Mouse (Mus musculus): ENCODE results near the gene Large1. TPM values are rescaled to one million over a fixed set of nuclear protein-coding genes. Genes with fewer than 3 reads are reported as not detected.

The Large1 gene
- polyA plus RNA-seq, 1 experiment from 2014 or later, result 6.6 TPM

GRCm38 (mm10) chr8:73312714-73313607 lies 40.4 kb downstream of the Large1 start:
- 84% methylated on average over 8 of the region's 8 CpGs for WGBS
- H3K27me3 ChIP-seq (ENCODE audit: control insufficient read depth, insufficient read depth, low read length), result no peaks in the 10 kb centered on the region
- H3K9me3 ChIP-seq (ENCODE audit: control insufficient read depth, low read length), result no peaks in the 10 kb centered on the region
- H3K4me1 ChIP-seq (ENCODE audit: control insufficient read depth, insufficient read depth, low read length), result no peaks in the 10 kb centered on the region
- no peak for ATAC-seq (ENCODE audit: insufficient number of reproducible peaks, low FRiP score, low TSS enrichment, low read depth)
- H3K4me3 ChIP-seq (ENCODE audit: low read depth, low read length), result no peak overlapping the region
- no peaks in the 10 kb centered on the region for H3K36me3 ChIP-seq (ENCODE audit: control insufficient read depth, insufficient read depth, low read length)
- H3K9ac ChIP-seq (ENCODE audit: low read length), result no peak overlapping the region
- H3K27ac ChIP-seq (replicated peaks; ENCODE audit: low read depth, low read length), result no peak overlapping the region
- no peak for DNase-seq (ENCODE audit: low spot score)
- H3K4me2 ChIP-seq (ENCODE audit: low read depth, severe bottlenecking), result no peak overlapping the region

GRCm38 (mm10) chr8:73310471-73310870 lies 42.9 kb downstream of the Large1 start:
- H3K4me1 ChIP-seq (ENCODE audit: control insufficient read depth, insufficient read depth, low read length), result no peaks in the 10 kb centered on the region
- no peak overlapping the region for H3K27ac ChIP-seq (replicated peaks; ENCODE audit: low read depth, low read length)
- WGBS, result 92% methylated on average over 1 of the region's 1 CpGs
- no peak overlapping the region for H3K9ac ChIP-seq (ENCODE audit: low read length)
- H3K36me3 ChIP-seq (ENCODE audit: control insufficient read depth, insufficient read depth, low read length), result no peaks in the 10 kb centered on the region
- H3K4me2 ChIP-seq (ENCODE audit: low read depth, severe bottlenecking), result no peak overlapping the region
- no peaks in the 10 kb centered on the region for H3K9me3 ChIP-seq (ENCODE audit: control insufficient read depth, low read length)
- H3K27me3 ChIP-seq (ENCODE audit: control insufficient read depth, insufficient read depth, low read length), result no peaks in the 10 kb centered on the region
- ATAC-seq (ENCODE audit: insufficient number of reproducible peaks, low FRiP score, low TSS enrichment, low read depth) (no peak), DNase-seq (ENCODE audit: low spot score) (no peak)
- no peak overlapping the region for H3K4me3 ChIP-seq (ENCODE audit: low read depth, low read length)

GRCm38 (mm10) chr8:73310036-73310435 lies 43.3 kb downstream of the Large1 start:
- no peaks in the 10 kb centered on the region for H3K36me3 ChIP-seq (ENCODE audit: control insufficient read depth, insufficient read depth, low read length)
- H3K4me2 ChIP-seq (ENCODE audit: low read depth, severe bottlenecking), result no peak overlapping the region
- DNase-seq (ENCODE audit: low spot score), result no peak
- H3K9ac ChIP-seq (ENCODE audit: low read length), result no peak overlapping the region
- H3K27me3 ChIP-seq (ENCODE audit: control insufficient read depth, insufficient read depth, low read length), result no peaks in the 10 kb centered on the region
- H3K4me1 ChIP-seq (ENCODE audit: control insufficient read depth, insufficient read depth, low read length), result no peaks in the 10 kb centered on the region
- no peak overlapping the region for H3K4me3 ChIP-seq (ENCODE audit: low read depth, low read length)
- H3K9me3 ChIP-seq (ENCODE audit: control insufficient read depth, low read length), result no peaks in the 10 kb centered on the region
- ATAC-seq (ENCODE audit: insufficient number of reproducible peaks, low FRiP score, low TSS enrichment, low read depth), result no peak
- H3K27ac ChIP-seq (replicated peaks; ENCODE audit: low read depth, low read length), result no peak overlapping the region

GRCm38 (mm10) chr8:73303907-73304306 lies 49.4 kb downstream of the Large1 start:
- no peak overlapping the region for H3K4me3 ChIP-seq (ENCODE audit: low read depth, low read length)

GRCm38 (mm10) chr8:73302947-73303346 lies 50.4 kb downstream of the Large1 start:
- ATAC-seq (ENCODE audit: insufficient number of reproducible peaks, low FRiP score, low TSS enrichment, low read depth) (no peak), DNase-seq (ENCODE audit: low spot score) (no peak)
- WGBS, result 88% methylated on average over 3 of the region's 3 CpGs
- no peaks in the 10 kb centered on the region for H3K27me3 ChIP-seq (ENCODE audit: control insufficient read depth, insufficient read depth, low read length)
- no peak overlapping the region for H3K9ac ChIP-seq (ENCODE audit: low read length)
- no peaks in the 10 kb centered on the region for H3K36me3 ChIP-seq (ENCODE audit: control insufficient read depth, insufficient read depth, low read length)
- H3K4me3 ChIP-seq (ENCODE audit: low read depth, low read length), result no peak overlapping the region
- H3K9me3 ChIP-seq (ENCODE audit: control insufficient read depth, low read length), result no peaks in the 10 kb centered on the region
- H3K27ac ChIP-seq (replicated peaks; ENCODE audit: low read depth, low read length), result no peak overlapping the region
- no peak overlapping the region for H3K4me2 ChIP-seq (ENCODE audit: low read depth, severe bottlenecking)
- no peaks in the 10 kb centered on the region for H3K4me1 ChIP-seq (ENCODE audit: control insufficient read depth, insufficient read depth, low read length)

More at GRCm38 (mm10) chr8:73303907-73304306, 49.4 kb downstream of the Large1 start:
- Histone ChIP-seq H3K9ac (ENCODE audit: low read length) (no peak overlapping the region), H3K4me2 (ENCODE audit: low read depth, severe bottlenecking) (no peak overlapping the region), H3K27me3 (ENCODE audit: control insufficient read depth, insufficient read depth, low read length) (no peaks in the 10 kb centered on the region), H3K4me1 (ENCODE audit: control insufficient read depth, insufficient read depth, low read length) (no peaks in the 10 kb centered on the region), H3K27ac (replicated peaks; ENCODE audit: low read depth, low read length) (no peak overlapping the region), H3K9me3 (ENCODE audit: control insufficient read depth, low read length) (no peaks in the 10 kb centered on the region), H3K36me3 (ENCODE audit: control insufficient read depth, insufficient read depth, low read length) (no peaks in the 10 kb centered on the region)
- DNase-seq (ENCODE audit: low spot score) (no peak), ATAC-seq (ENCODE audit: insufficient number of reproducible peaks, low FRiP score, low TSS enrichment, low read depth) (no peak)
- WGBS, result 84% methylated on average over 4 of the region's 4 CpGs

- Histone ChIP-seq H3K9ac (ENCODE audit: low read length) (no peak overlapping the region), H3K27me3 (ENCODE audit: control insufficient read depth, insufficient read depth, low read length) (no peaks in the 10 kb centered on the region), H3K9me3 (ENCODE audit: control insufficient read depth, low read length) (no peaks in the 10 kb centered on the region), H3K4me3 (ENCODE audit: low read depth, low read length) (no peak overlapping the region), H3K4me1 (ENCODE audit: control insufficient read depth, insufficient read depth, low read length) (no peaks in the 10 kb centered on the region), H3K36me3 (ENCODE audit: control insufficient read depth, insufficient read depth, low read length) (no peaks in the 10 kb centered on the region), H3K27ac (replicated peaks; ENCODE audit: low read depth, low read length) (no peak overlapping the region), H3K4me2 (ENCODE audit: low read depth, severe bottlenecking) (no peak overlapping the region)
- DNase-seq (ENCODE audit: low spot score) (no peak), ATAC-seq (ENCODE audit: insufficient number of reproducible peaks, low FRiP score, low TSS enrichment, low read depth) (no peak)
These were observed 57.8 kb downstream of the Large1 start for GRCm38 (mm10) chr8:73295531-73295930.

GRCm38 (mm10) chr8:73293655-73294054 lies 59.7 kb downstream of the Large1 start:
- H3K4me1 ChIP-seq (ENCODE audit: control insufficient read depth, insufficient read depth, low read length), result no peaks in the 10 kb centered on the region
- no peaks in the 10 kb centered on the region for H3K36me3 ChIP-seq (ENCODE audit: control insufficient read depth, insufficient read depth, low read length)
- no peak overlapping the region for H3K4me2 ChIP-seq (ENCODE audit: low read depth, severe bottlenecking)
- no peak overlapping the region for H3K4me3 ChIP-seq (ENCODE audit: low read depth, low read length)
- WGBS, result 83% methylated on average over 2 of the region's 2 CpGs
- ATAC-seq (ENCODE audit: insufficient number of reproducible peaks, low FRiP score, low TSS enrichment, low read depth) (no peak), DNase-seq (ENCODE audit: low spot score) (no peak)
- no peak overlapping the region for H3K27ac ChIP-seq (replicated peaks; ENCODE audit: low read depth, low read length)
- no peaks in the 10 kb centered on the region for H3K9me3 ChIP-seq (ENCODE audit: control insufficient read depth, low read length)
- H3K9ac ChIP-seq (ENCODE audit: low read length), result no peak overlapping the region
- no peaks in the 10 kb centered on the region for H3K27me3 ChIP-seq (ENCODE audit: control insufficient read depth, insufficient read depth, low read length)

GRCm38 (mm10) chr8:73291630-73292029 lies 61.7 kb downstream of the Large1 start:
- ATAC-seq (ENCODE audit: insufficient number of reproducible peaks, low FRiP score, low TSS enrichment, low read depth) (no peak), DNase-seq (ENCODE audit: low spot score) (no peak)
- 82% methylated on average over 2 of the region's 2 CpGs for WGBS
- Histone ChIP-seq H3K27ac (replicated peaks; ENCODE audit: low read depth, low read length) (no peak overlapping the region), H3K4me2 (ENCODE audit: low read depth, severe bottlenecking) (no peak overlapping the region), H3K4me1 (ENCODE audit: control insufficient read depth, insufficient read depth, low read length) (no peaks in the 10 kb centered on the region), H3K27me3 (ENCODE audit: control insufficient read depth, insufficient read depth, low read length) (no peaks in the 10 kb centered on the region), H3K36me3 (ENCODE audit: control insufficient read depth, insufficient read depth, low read length) (no peaks in the 10 kb centered on the region), H3K9ac (ENCODE audit: low read length) (no peak overlapping the region), H3K4me3 (ENCODE audit: low read depth, low read length) (no peak overlapping the region), H3K9me3 (ENCODE audit: control insufficient read depth, low read length) (no peaks in the 10 kb centered on the region)

GRCm38 (mm10) chr8:73290636-73291035 lies 62.7 kb downstream of the Large1 start:
- Histone ChIP-seq H3K27ac (replicated peaks; ENCODE audit: low read depth, low read length) (no peak overlapping the region), H3K4me2 (ENCODE audit: low read depth, severe bottlenecking) (no peak overlapping the region), H3K4me1 (ENCODE audit: control insufficient read depth, insufficient read depth, low read length) (no peaks in the 10 kb centered on the region), H3K36me3 (ENCODE audit: control insufficient read depth, insufficient read depth, low read length) (no peaks in the 10 kb centered on the region), H3K27me3 (ENCODE audit: control insufficient read depth, insufficient read depth, low read length) (no peaks in the 10 kb centered on the region), H3K4me3 (ENCODE audit: low read depth, low read length) (no peak overlapping the region), H3K9me3 (ENCODE audit: control insufficient read depth, low read length) (no peaks in the 10 kb centered on the region), H3K9ac (ENCODE audit: low read length) (no peak overlapping the region)
- ATAC-seq (ENCODE audit: insufficient number of reproducible peaks, low FRiP score, low TSS enrichment, low read depth), result no peak
- 92% methylated on average over 2 of the region's 2 CpGs for WGBS
- DNase-seq (ENCODE audit: low spot score), result no peak

All from limb, embryonic 11.5 days (tissue).